Mouse (Mus musculus) cerebellum, adult 18-20 months (tissue): ENCODE measurements around the gene Nos1ap.

Source experiments
- DNase-seq, 2 experiments: peaks; one replicate each; pipeline ENCODE4 v3.0.0; 2021

Gene Nos1ap

DNA sequence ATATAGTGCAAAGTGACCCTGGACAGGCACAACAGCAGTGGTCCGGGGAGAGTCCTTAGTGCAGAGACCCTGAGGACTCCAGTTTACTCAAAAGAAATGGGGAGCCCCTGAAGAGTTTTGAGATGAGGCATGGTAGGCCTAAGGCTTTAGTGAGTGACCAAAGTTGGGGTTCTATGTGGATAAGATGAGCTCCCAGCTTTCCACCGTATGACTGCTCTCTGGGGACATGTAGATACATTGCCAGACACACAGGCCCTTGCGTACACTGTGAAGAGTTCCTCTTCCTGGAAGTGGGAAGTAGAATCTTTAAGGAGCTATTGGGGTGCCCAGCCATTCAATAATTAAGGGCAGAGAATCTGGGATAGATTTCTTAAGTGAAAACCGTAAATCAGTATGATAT lies 90.2 kb downstream of the Nos1ap start:
- DNase-seq: no peak

GRCm38 (mm10) chr1:170498645-170499044 lies 91.0 kb downstream of the Nos1ap start:
- no peak for DNase-seq

DNA sequence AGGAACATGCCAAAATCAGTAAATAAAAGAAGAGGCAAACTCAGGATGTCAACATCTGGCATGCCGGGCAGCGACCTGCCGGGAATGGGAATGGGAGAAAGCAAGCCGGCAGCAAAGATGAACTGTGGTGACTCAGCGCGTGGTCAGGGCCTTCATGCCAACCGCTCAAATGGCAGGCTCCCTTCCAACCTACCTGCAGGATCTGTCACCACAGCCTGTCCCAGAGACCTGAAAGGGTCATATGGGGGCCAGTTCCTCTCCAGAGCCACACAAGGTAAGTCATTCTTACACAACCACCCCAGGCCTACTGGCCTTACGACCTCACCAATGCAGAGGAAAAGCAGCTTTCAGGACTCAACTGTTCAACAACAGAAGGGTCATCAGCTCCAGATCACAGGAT lies 93.4 kb downstream of the Nos1ap start:
- no peak for DNase-seq

DNA sequence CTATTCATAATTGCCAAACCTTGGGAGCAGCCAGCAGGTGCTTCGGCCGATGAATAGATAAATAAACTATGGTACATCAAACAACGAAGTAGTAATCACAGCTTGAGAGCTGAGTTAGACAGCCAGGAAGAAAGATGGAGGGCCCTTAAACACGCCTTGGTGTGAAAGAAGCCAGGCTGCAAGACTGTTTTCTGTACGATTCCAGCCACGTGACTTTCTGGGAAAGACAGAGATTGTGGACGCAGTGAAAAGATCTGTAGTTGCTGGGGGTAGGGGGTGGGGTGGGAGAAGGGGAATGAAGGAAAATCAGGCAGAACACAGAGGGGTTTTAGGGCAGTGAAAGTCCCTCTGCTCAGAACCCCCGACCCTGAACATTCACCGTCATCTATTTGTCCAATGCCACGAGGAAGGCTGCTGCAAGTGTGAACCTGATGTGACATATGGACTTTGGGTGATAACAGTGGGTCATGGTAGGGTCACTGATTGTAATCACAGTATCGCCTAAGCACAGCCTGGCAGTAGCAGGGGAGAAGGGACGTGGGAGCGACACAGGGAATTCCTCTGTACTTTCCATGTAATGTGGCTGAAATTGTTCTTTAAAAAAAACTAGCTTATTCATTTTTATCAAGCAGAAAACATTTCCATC lies 94.0 kb downstream of the Nos1ap start:
- no peak for DNase-seq

DNA sequence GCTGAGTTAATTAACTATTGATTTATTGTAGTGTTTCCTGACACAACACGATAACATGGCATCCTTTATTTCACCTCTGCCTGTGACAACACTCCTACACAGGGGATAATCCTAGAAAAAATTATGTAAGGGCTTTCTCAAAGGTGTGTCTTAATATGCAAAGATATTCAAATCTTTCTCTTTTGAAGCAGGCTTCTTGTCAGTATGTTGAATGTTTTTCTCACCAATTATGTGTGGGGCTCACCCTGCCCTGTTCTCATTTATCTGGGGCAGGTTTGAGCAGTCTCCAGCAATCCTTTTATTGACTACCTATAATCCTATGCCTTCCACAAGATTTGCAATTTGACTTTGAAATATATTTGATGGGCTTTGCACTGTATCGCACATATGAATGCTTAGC lies 97.1 kb downstream of the Nos1ap start:
- DNase-seq: no peak

DNA sequence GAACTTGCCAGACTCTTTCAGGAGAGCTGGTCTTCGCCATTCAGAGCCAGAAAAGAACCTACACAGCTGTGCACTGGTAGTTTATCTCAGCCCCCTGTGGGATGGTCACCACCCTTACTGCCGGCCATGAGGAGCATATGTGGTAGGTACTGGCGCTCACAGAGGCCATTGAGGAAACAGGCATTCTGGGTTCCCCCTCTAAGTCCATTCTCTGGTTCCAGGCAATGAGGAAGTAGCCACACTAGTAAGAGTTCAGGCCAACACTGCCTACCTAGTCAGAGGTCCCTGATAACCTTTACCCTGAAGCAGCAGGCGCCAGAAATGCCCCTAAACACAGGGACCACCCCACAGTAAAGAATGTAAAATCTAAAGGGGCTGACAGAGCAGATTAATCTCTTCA lies 97.6 kb downstream of the Nos1ap start:
- DNase-seq: no peak

DNA sequence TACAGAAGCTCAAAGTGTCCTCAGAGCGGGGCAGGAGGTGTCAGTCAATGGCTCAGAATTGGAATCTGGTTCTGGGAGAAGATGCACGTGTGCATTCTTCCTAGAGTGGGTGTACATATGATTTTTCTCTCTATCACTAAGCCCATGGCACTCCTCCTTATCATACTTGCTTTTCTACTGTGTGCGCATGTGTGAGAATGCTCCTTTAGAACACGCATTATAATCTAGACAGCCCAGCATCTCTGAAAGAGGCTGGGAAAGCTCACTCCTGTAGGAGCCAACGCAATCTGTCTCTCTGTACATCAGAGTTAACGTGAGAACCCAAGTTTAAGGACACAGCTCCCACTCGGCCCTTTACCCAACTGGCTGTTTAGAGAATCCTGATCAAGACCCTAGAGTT lies 99.7 kb downstream of the Nos1ap start:
- DNase-seq: no peak

- no peak for DNase-seq
These were observed 100.2 kb downstream of the Nos1ap start for GRCm38 (mm10) chr1:170489450-170489849.

DNA sequence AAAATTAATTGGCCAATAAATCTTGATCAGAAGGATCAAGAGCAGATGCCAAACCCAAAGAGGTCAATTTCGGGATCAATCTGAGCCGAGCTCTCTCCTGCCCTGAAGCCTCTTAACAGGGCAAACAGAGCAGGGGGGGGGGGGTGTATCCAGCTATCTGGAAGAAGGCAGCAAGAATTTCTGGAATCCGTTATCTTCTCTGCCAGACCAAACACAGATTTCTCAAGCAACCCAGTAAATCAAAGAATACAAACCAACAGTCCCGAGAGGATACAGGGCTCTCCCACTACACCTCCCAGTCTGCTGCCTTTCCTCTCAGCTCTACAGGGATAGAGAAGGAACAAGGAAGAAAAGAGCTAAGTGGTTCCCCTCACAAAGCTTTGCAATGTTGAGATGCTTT lies 104.5 kb downstream of the Nos1ap start:
- DNase-seq: no peak

- DNase-seq: no peak
These were observed 107.3 kb downstream of the Nos1ap start for GRCm38 (mm10) chr1:170482236-170482905.

DNA sequence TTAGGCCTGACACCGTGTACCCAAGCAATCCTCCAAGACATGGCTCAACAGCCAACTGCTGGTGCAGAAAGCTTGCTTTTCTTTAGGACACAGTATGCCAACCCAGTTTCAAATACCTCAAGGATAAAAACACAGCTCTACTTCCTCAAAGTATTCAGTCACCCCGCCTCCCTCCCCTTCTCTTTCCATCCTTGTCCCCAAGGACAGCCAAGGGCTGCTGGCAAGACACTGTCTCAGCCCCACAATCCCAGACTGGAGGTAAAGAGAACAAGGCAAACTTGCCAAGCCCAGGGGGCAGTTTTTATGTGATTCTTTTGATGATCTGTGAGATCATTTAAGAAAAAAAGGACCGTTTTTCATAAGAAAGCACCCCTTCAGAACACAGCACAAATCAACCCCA lies 108.6 kb downstream of the Nos1ap start:
- DNase-seq: peak in 1 of 2 experiments; percentile 20

DNA sequence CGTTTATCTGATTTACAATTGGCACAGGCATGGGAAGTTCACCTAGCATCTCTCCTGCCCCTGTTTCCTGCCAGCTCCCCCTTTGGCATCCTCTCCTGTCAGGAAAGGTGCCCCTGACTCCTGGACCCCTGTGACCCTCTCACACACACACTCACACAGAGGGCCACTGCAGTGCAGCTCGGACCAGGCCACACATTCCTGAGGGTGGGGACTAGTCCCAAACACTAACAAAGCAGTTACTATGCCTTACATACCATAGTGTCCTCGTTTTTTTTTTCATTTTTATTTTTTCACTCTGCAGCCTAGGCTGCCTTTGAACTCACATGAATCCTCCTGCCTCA lies 110.2 kb downstream of the Nos1ap start:
- DNase-seq: no peak

GRCm38 (mm10) chr1:170478791-170479457 lies 110.7 kb downstream of the Nos1ap start:
- DNase-seq: no peak

GRCm38 (mm10) chr1:170477636-170478600 lies 111.7 kb downstream of the Nos1ap start:
- peak; percentile 17 to 35 for DNase-seq

- no peak for DNase-seq
These were observed 116.2 kb downstream of the Nos1ap start for GRCm38 (mm10) chr1:170473460-170473859.

DNA sequence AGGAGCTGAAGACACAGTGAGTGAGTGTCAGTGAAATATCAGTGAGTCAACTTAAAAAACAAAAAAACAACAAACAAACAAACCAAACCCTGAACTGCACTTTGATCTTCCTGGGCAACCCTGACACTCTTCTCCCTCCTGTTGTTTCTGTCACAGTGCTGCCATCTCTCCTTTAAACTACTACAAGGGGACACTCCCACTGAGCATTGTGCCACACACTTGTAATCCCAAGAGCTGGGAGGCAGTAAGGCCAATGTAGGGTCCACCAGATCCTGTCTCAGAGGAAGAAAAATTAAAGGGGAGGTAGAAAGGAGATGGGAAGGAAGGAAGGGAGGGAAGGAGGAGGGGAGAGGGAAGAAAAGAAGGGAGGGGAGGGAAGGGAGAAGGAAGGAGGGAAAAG lies 116.8 kb downstream of the Nos1ap start:
- no peak for DNase-seq

GRCm38 (mm10) chr1:170466099-170467009 lies 123.3 kb downstream of the Nos1ap start:
- DNase-seq: no peak

DNA sequence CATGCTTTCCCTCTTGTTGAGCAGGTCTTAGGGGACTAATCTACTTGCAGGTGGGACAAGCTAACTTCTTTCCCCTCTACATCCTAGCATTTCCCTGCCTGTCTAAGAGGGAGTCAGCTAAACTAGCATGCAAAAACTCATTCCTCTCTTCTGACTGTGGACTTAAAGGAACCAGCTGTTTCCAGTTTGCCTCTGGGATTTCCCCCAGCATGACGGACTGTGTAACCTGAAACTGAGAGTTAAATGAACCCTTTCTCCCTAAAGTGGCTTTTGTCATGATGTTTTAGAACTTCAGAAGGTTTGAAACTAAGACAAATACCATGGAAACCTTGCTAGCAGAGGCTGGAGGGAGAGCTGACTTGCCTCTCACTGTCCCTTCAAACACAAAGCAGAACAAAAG lies 127.5 kb downstream of the Nos1ap start:
- no peak for DNase-seq

DNA sequence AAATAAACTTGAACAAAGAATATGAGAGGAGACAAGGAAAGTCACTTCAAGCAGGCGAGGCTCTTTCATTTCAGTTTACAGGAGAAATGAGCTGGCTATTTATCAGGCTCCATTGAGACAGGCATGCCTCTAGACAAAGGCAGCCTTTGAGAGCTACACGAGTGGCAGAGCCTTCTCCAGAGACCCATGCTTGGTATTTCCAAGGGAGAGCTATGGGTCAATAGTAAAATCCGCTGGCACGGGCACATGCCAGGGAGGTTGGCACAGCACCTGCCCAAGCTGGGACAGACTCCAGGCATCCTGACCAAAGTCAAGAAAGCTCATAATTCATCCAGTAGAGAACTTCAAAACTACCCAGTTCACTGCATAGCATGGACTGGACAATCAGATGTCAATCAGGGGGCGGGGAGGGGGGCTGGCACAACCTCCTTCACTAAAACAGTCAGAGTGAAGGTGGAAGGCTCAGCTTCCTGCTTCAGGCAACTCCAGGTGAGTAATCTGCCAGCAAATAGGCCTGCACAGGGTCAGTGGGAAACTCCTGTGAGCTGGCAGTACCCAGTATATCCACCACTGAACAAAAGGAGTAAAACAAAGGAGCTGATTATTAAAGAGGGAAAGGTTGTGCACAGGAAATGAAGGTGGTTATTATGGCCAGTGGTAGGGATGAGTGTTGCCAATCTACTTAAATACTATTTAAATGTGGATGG lies 129.6 kb downstream of the Nos1ap start:
- DNase-seq: peak; percentile 45 to 52

- DNase-seq: no peak
These were observed 132.0 kb downstream of the Nos1ap start for GRCm38 (mm10) chr1:170457673-170458072.

DNA sequence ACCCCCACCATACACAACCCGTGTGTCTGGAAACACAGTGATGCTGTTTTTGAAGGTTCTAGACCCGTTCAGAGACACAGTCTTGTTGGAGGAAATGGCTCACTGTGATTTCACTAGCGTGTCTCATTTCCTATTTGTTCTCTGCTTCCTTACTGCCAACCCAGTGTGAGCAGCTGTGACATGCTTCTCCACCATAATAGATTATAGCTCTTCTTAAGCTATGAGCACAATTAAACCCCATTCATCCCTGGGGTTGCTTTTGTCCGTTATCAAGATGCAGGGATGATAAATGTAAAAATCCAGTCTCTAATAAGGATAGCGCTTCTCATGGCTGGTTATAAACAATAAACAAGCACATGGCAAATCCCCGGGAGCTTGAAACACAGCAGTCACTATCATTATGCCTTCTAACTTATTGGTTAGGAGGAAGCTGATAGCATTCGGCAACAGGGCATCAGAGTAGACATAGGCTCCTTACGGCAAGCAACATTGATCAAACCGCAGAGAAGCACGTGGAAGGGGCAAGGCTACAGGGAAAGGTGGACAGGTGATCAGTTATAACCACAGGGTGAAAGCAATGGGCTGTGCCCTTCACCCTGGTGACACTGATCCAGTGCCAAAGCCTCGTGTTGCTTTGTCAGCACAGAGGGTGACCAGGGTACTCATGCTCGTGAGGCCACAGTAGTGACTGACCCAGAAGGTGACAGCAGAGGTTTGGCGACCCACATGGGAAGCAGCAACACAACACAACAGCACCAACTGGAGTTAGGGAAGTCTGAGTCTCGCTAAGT lies 133.6 kb downstream of the Nos1ap start:
- DNase-seq: no peak
